Mouse (Mus musculus) C2C12 (cell line): ENCODE data around the gene Unc50.

Source experiments
- CTCF ChIP-seq: IDR thresholded peaks from one replicate; pipeline ENCODE4 v1.5.1; 2011; ENCODE audit not compliant: control insufficient read depth, insufficient read depth, insufficient read length
- MYOD1 ChIP-seq: IDR thresholded peaks from one replicate; pipeline ENCODE4 v1.6.1; 2011; ENCODE audit warnings: low read depth; ENCODE audit not compliant: control insufficient read depth, insufficient read length
- USF1 ChIP-seq: IDR thresholded peaks from one replicate; pipeline ENCODE4 v1.6.1; 2011; ENCODE audit warnings: low read depth, mild to moderate bottlenecking, control low read depth, moderate library complexity

DNA sequence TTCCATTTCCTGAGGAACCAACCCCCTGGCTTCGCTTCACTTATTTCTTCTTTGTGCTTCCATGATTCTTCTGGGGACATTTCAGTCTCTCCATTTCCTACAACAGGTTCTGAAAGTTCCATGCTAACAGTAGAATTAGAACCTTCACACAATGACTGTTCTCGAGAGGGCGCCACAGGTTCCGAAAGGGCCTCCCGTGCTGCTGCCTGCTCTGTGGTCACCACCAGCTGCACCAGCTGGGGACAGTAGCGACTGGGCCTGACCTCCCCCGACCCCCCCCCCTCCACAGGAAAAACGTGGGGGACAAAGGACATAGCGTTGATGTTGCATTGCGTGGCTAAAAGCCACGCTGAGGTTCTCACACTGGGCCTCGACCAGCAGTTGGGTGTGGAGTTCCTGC is 58.6 kb downstream of the Unc50 start:
- TF ChIP-seq CTCF (no peak), MYOD1 (no peak), USF1 (no peak)
